In the genomic region with DNA sequence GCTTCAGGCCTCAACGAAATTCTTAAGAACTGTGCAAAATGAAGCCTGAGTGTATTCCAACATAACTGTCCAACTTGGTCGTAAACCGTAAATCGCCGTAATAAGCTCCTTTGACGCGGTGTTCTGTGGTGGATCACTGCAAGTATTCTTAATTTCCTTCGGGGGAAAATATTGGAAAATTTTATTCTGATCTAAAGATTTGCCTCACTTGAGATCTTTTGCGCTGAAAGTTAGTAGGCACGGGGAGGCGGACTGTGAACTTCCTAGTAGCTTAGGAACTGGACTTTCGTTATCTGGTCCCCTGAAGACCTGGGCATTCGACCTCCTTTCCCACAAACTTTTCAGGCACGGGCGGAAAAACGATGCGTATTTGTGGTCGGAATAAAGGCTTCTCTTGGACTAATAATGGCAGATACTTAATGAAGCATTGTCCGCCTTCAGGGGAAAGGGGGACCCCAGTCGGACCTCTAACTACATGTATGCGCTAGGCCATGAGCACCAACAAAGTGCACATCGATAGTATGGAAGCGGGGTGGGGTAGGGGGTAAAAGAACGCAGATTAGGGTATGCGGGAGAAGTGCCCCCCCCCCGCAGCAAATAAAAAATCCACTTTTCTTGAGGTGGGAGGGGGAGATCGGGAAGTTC, we compare ENCODE assay signal across 9 mouse cellular contexts.
DNase-seq lines count a peak whose midpoint lies in the region; ATAC-seq and TF ChIP-seq lines count a peak whose summit lies in the region.
"Had no signal": no experiment of that assay in that cellular context is flagged by ENCODE, and none has a peak within 500 bp of the region (broad histone marks: within the 10 kb centered on the region; RNA-seq: fewer than 3 reads in every experiment).

No protein-coding gene starts in this region.

- H3K27me3 ChIP-seq in E14TG2a.4 (ENCODE audit: insufficient read depth, low read length): peaks cover 77% of the 10 kb centered on the region
- H3K27me3 ChIP-seq in forebrain, embryonic 10.5 days (ENCODE audit: poor library complexity, severe bottlenecking): peaks cover 100% of the 10 kb centered on the region
- peaks cover 100% of the 10 kb centered on the region for H3K27me3 ChIP-seq in midbrain, embryonic 10.5 days (ENCODE audit: low read depth, poor library complexity, severe bottlenecking)
- H3K27me3 ChIP-seq in kidney, embryonic 15.5 days: peaks cover 98% of the 10 kb centered on the region

- H3K36me3 ChIP-seq in E14TG2a.4 (ENCODE audit: insufficient read depth, low read length): no peaks in the 10 kb centered on the region
- no peaks in the 10 kb centered on the region for H3K36me3 ChIP-seq in forebrain, embryonic 10.5 days (replicated peaks)
- no peaks in the 10 kb centered on the region for H3K36me3 ChIP-seq in midbrain, embryonic 10.5 days
- H3K36me3 ChIP-seq in kidney, embryonic 15.5 days: no peaks in the 10 kb centered on the region
- H3K36me3 ChIP-seq: liver, embryonic 13.5 days had no signal

- ATAC-seq in kidney, embryonic 15.5 days (replicated peaks; ENCODE audit: low FRiP score): no peak

- WGBS in forebrain, embryonic 10.5 days: 2% methylated on average over 27 of the region's 27 CpGs
- 2% methylated on average over 27 of the region's 27 CpGs for WGBS in midbrain, embryonic 10.5 days
- 2% methylated on average over 27 of the region's 27 CpGs for WGBS in kidney, embryonic 15.5 days

- DNase-seq in brain, embryonic 14.5 days (ENCODE audit: low read depth): peak; percentile 62
- peak; percentile 38 for DNase-seq in forebrain, embryonic 10.5 days (ENCODE audit: extremely low spot score, low spot score)
- DNase-seq in midbrain, embryonic 10.5 days (ENCODE audit: low spot score): no peak
- no peak for DNase-seq in urinary bladder, postnatal 36 days (ENCODE audit: low spot score in 2 of 2)
- no peak for DNase-seq in heart, postnatal 10 days
- DNase-seq: kidney, adult 2 months; liver, embryonic 13.5 days had no signal

- TF ChIP-seq CTCF in E14TG2a.4 (conservative IDR thresholded peaks at IDR 0.05; ENCODE audit: low read length): no peak
- TF ChIP-seq CTCF in brain, embryonic 14.5 days (IDR thresholded peaks at IDR 0.05; ENCODE audit: borderline replicate concordance, extremely low read depth, insufficient read depth, insufficient read length): no peak

- peak overlapping the region; percentile 100 for H3K27ac ChIP-seq in forebrain, embryonic 10.5 days
- no peak overlapping the region; the same call in 1 of the 2 replicates for H3K27ac ChIP-seq in midbrain, embryonic 10.5 days (replicated peaks)
- no peak overlapping the region for H3K27ac ChIP-seq in kidney, embryonic 15.5 days
- H3K27ac ChIP-seq: liver, embryonic 13.5 days had no signal

- H3K9ac ChIP-seq in kidney, embryonic 15.5 days: no peak overlapping the region
- H3K9ac ChIP-seq: liver, embryonic 13.5 days had no signal

- intact Hi-C loops in heart, postnatal 10 days (cut with DNase I): loop anchor here (1.0 to 10.0 kb wide), 2 partner anchors 1042 to 1449 kb away; no protein-coding TSS in a partner anchor

- H3K4me1 ChIP-seq in E14TG2a.4 (replicated peaks; ENCODE audit: low read depth, low read length): peaks cover 50% of the 10 kb centered on the region
- peaks cover 39% of the 10 kb centered on the region for H3K4me1 ChIP-seq in forebrain, embryonic 10.5 days
- H3K4me1 ChIP-seq in midbrain, embryonic 10.5 days: peaks cover 40% of the 10 kb centered on the region
- peaks cover 8% of the 10 kb centered on the region; the same call in 1 of the 2 replicates for H3K4me1 ChIP-seq in kidney, embryonic 15.5 days
- H3K4me1 ChIP-seq: liver, embryonic 13.5 days had no signal

- no peak overlapping the region for H3K4me2 ChIP-seq in kidney, embryonic 15.5 days
- H3K4me2 ChIP-seq: liver, embryonic 13.5 days had no signal

- TF ChIP-seq POLR2A in brain, embryonic 14.5 days (IDR thresholded peaks at IDR 0.05; ENCODE audit: borderline replicate concordance, extremely low read depth, insufficient read depth, insufficient read length, poor library complexity, severe bottlenecking): no peak

- no peaks in the 10 kb centered on the region for H3K9me3 ChIP-seq in E14TG2a.4 (ENCODE audit: low read length)
- no peaks in the 10 kb centered on the region for H3K9me3 ChIP-seq in forebrain, embryonic 10.5 days
- no peaks in the 10 kb centered on the region for H3K9me3 ChIP-seq in midbrain, embryonic 10.5 days (replicated peaks)
- H3K9me3 ChIP-seq in kidney, embryonic 15.5 days (replicated peaks): no peaks in the 10 kb centered on the region
- H3K9me3 ChIP-seq: liver, embryonic 13.5 days had no signal

- H3K4me3 ChIP-seq in E14TG2a.4 (replicated peaks; ENCODE audit: low read length): peak overlapping the region; percentile 43
- H3K4me3 ChIP-seq in forebrain, embryonic 10.5 days: peak overlapping the region; percentile 84
- peak overlapping the region; percentile 48; the same call in 1 of the 2 replicates for H3K4me3 ChIP-seq in midbrain, embryonic 10.5 days
- H3K4me3 ChIP-seq in kidney, embryonic 15.5 days (replicated peaks): no peak overlapping the region
- H3K4me3 ChIP-seq: liver, embryonic 13.5 days had no signal

Comparison
In these comparisons a context has a peak if more than half of its experiments do, and no peak if none do; other contexts are left out.
1. DNase-seq: peak in brain, embryonic 14.5 days (single experiment) and forebrain, embryonic 10.5 days (single experiment); none in midbrain, embryonic 10.5 days (single experiment), urinary bladder, postnatal 36 days (0 of 2) and heart, postnatal 10 days (0 of 2).